Mouse (Mus musculus): ENCODE data around the gene Snd1.
"Not testable (repeated sequence)": the region's sequence is repeated elsewhere in the genome, so short reads cannot be mapped to it uniquely, and the experiment has no call there.

- TF ChIP-seq CTCF, EP300 (IDR thresholded peaks at IDR 0.05): not testable (repeated sequence)
These were observed 454.3 kb downstream of the Snd1 start for GRCm38 (mm10) chr6:28929169-28929803.

Data from lung, postnatal 0 days (tissue).